Mouse (Mus musculus): Measurements from ENCODE around the gene Gm21987. TPM values are rescaled to one million over a fixed set of nuclear protein-coding genes. Genes with fewer than 3 reads are reported as not detected.
A peak's percentile ranks its signal among the peaks of the same experiment; 100 is the strongest.

Gm21987 gene
- total and polyA plus RNA-seq, 3 experiments: 0.42 TPM; not detected in 2

GRCm38 (mm10) chr16:38319087-38319486 is 27.8 kb upstream of the Gm21987 start:
- H3K4me1 ChIP-seq (ENCODE audit: control insufficient read depth in 1 of 2, insufficient read depth in 2 of 2): peaks cover 5 to 8% of the 10 kb centered on the region in 2 experiments; a peak in 3 of 4 replicates
- no peaks in the 10 kb centered on the region for H3K27me3 ChIP-seq (replicated peaks)
- H3K9me3 ChIP-seq (replicated peaks; ENCODE audit: low read length): peaks cover 3% of the 10 kb centered on the region
- DNase-seq (ENCODE audit: extremely low read depth): no peak
- H3K4me2 ChIP-seq (ENCODE audit: insufficient read depth, low read depth, poor library complexity, severe bottlenecking): no peak overlapping the region
- peak; percentile 77 for TF ChIP-seq ZNF384 (IDR thresholded peaks at IDR 0.05; ENCODE audit: low read depth, low read length)
- no peak for TF ChIP-seq ETS1 (conservative IDR thresholded peaks at IDR 0.05; ENCODE audit: low read depth, low read length)
- no peak for TF ChIP-seq BHLHE40 (IDR thresholded peaks at IDR 0.05; ENCODE audit: low read depth, low read length)
- no peak for TF ChIP-seq MYC (IDR thresholded peaks at IDR 0.05; ENCODE audit: low read depth, low read length)
- in situ Hi-C loops (cut with MboI; ENCODE audit: low pct_ligation_motif_present, low pct_unique_long_range_greater_than_20kb, low sequenced_read_pairs): no loop called here
- H3K36me3 ChIP-seq (replicated peaks in 1 of 2; ENCODE audit: control insufficient read depth in 1 of 2, insufficient read depth in 1 of 2, low read length in 1 of 2): no peaks in the 10 kb centered on the region
- H3K4me3 ChIP-seq (replicated peaks in 1 of 3; ENCODE audit: low read depth in 2 of 3, low read length in 2 of 3, poor library complexity in 1 of 3): no peak overlapping the region
- no peaks in the 10 kb centered on the region for H3K79me2 ChIP-seq (replicated peaks; ENCODE audit: control insufficient read depth, extremely low read depth, insufficient read depth, poor library complexity, severe bottlenecking)
- no peak overlapping the region for H3K27ac ChIP-seq (ENCODE audit: insufficient read depth, low read depth)
- dilution Hi-C loops (cut with MboI; ENCODE audit: extremely low pct_ligation_motif_present, extremely low pct_unique_long_range_greater_than_20kb, low sequenced_read_pairs): no loop called here
- no peak overlapping the region for H3K9ac ChIP-seq (ENCODE audit: insufficient read depth, low read depth)

- Histone ChIP-seq H3K36me3 (replicated peaks in 1 of 2; ENCODE audit: control insufficient read depth in 1 of 2, insufficient read depth in 1 of 2, low read length in 1 of 2) (no peaks in the 10 kb centered on the region), H3K4me1 (ENCODE audit: control insufficient read depth in 1 of 2, insufficient read depth in 2 of 2) (peaks cover 9 to 13% of the 10 kb centered on the region in 2 experiments; a peak in 3 of 4 replicates), H3K9me3 (replicated peaks; ENCODE audit: low read length) (no peaks in the 10 kb centered on the region), H3K27me3 (replicated peaks) (no peaks in the 10 kb centered on the region), H3K9ac (ENCODE audit: insufficient read depth, low read depth) (no peak overlapping the region), H3K4me2 (ENCODE audit: insufficient read depth, low read depth, poor library complexity, severe bottlenecking) (peak overlapping the region; percentile 37), H3K27ac (ENCODE audit: insufficient read depth, low read depth) (no peak overlapping the region), H3K4me3 (replicated peaks in 1 of 3; ENCODE audit: low read depth in 2 of 3, low read length in 2 of 3, poor library complexity in 1 of 3) (no peak overlapping the region), H3K79me2 (replicated peaks; ENCODE audit: control insufficient read depth, extremely low read depth, insufficient read depth, poor library complexity, severe bottlenecking) (no peaks in the 10 kb centered on the region)
- DNase-seq (ENCODE audit: extremely low read depth): peak; percentile 95
- in situ Hi-C loops (cut with MboI; ENCODE audit: low pct_ligation_motif_present, low pct_unique_long_range_greater_than_20kb, low sequenced_read_pairs) (no loop called here), dilution Hi-C loops (cut with MboI; ENCODE audit: extremely low pct_ligation_motif_present, extremely low pct_unique_long_range_greater_than_20kb, low sequenced_read_pairs) (no loop called here)
- peak; percentile 69 for TF ChIP-seq EP300 (IDR thresholded peaks at IDR 0.05; ENCODE audit: low read length)
- TF ChIP-seq JUN (IDR thresholded peaks at IDR 0.05; ENCODE audit: insufficient read depth, low read depth, low read length): peak; percentile 82
- no peak for TF ChIP-seq UBTF (IDR thresholded peaks at IDR 0.05; ENCODE audit: low read depth, low read length)
- TF ChIP-seq ZMIZ1 (IDR thresholded peaks at IDR 0.05; ENCODE audit: low read depth, low read length): no peak
- TF ChIP-seq RAD21 (IDR thresholded peaks at IDR 0.05; ENCODE audit: low read depth, low read length): peak; percentile 57
- no peak for TF ChIP-seq POLR2AphosphoS2 (IDR thresholded peaks at IDR 0.05; ENCODE audit: low read depth, low read length)
- TF ChIP-seq ZC3H11A (IDR thresholded peaks at IDR 0.05; ENCODE audit: low read depth, low read length): no peak
- TF ChIP-seq MAX (IDR thresholded peaks at IDR 0.05; ENCODE audit: low read length): no peak
- no peak for TF ChIP-seq USF1 (IDR thresholded peaks at IDR 0.05; ENCODE audit: low read depth, low read length)
- TF ChIP-seq ETS1 (conservative IDR thresholded peaks at IDR 0.05; ENCODE audit: low read depth, low read length): peak; percentile 78
- TF ChIP-seq POLR2A (IDR thresholded peaks at IDR 0.05; ENCODE audit: low read depth, low read length): no peak
- TF ChIP-seq TBP (conservative IDR thresholded peaks at IDR 0.05; ENCODE audit: low read depth, low read length): no peak
- TF ChIP-seq ELF1 (IDR thresholded peaks at IDR 0.05; ENCODE audit: low read depth, low read length): peak; percentile 59; the same call in 1 of the 2 replicates
- peak; percentile 40; the same call in 1 of the 2 replicates for TF ChIP-seq NRF1 (IDR thresholded peaks at IDR 0.05; ENCODE audit: low read depth, low read length)
- peak; percentile 47 to 87; a peak in 3 of 4 replicates for TF ChIP-seq CTCF (conservative IDR thresholded peaks at IDR 0.05 in 1 of 2, IDR thresholded peaks at IDR 0.05 in 1 of 2; ENCODE audit: low read depth in 2 of 2, low read length in 2 of 2)
- no peak; the same call in 1 of the 2 replicates for TF ChIP-seq HCFC1 (IDR thresholded peaks at IDR 0.05; ENCODE audit: low read depth, low read length)
- TF ChIP-seq SIN3A (IDR thresholded peaks at IDR 0.05; ENCODE audit: low read length): peak; percentile 50; the same call in 1 of the 2 replicates
- no peak for TF ChIP-seq KAT2A (IDR thresholded peaks at IDR 0.05; ENCODE audit: insufficient replicate concordance, low read length)
- no peak for TF ChIP-seq ZKSCAN1 (IDR thresholded peaks at IDR 0.05; ENCODE audit: borderline replicate concordance, low read depth, low read length)
- no peak for TF ChIP-seq USF2 (conservative IDR thresholded peaks at IDR 0.05; ENCODE audit: low read depth, low read length)
- peak; percentile 58 for TF ChIP-seq TCF12 (IDR thresholded peaks at IDR 0.05; ENCODE audit: low read depth, low read length)
- no peak for TF ChIP-seq GABPA (IDR thresholded peaks at IDR 0.05; ENCODE audit: insufficient replicate concordance, low read depth, low read length)
- 0 out of 2 replicates have a peak, but pooled peaks have one; percentile 64 for TF ChIP-seq MXI1 (IDR thresholded peaks at IDR 0.05; ENCODE audit: low read depth, low read length)
- no peak for TF ChIP-seq BHLHE40 (IDR thresholded peaks at IDR 0.05; ENCODE audit: low read depth, low read length)
- TF ChIP-seq CHD2 (IDR thresholded peaks at IDR 0.05; ENCODE audit: low read length): no peak
- no peak for TF ChIP-seq PAX5 (IDR thresholded peaks at IDR 0.05; ENCODE audit: low read length)
- TF ChIP-seq IRF4 (IDR thresholded peaks at IDR 0.05; ENCODE audit: low read depth, low read length): peak; percentile 95
- TF ChIP-seq E2F4 (IDR thresholded peaks at IDR 0.05; ENCODE audit: insufficient replicate concordance, low read depth, low read length): no peak
- TF ChIP-seq MAFK (IDR thresholded peaks at IDR 0.05; ENCODE audit: insufficient replicate concordance, low read length): peak; percentile 94
- peak; percentile 86 for TF ChIP-seq JUND (conservative IDR thresholded peaks at IDR 0.05; ENCODE audit: low read depth, low read length)
- TF ChIP-seq ZNF384 (IDR thresholded peaks at IDR 0.05; ENCODE audit: low read depth, low read length): peak; percentile 44; the same call in 1 of the 2 replicates
- no peak for TF ChIP-seq NELFE (IDR thresholded peaks at IDR 0.05; ENCODE audit: low read depth, low read length)
Measured at GRCm38 (mm10) chr16:38321452-38321935, 25.3 kb upstream of the Gm21987 start.

Measured in CH12.LX (cell line).